Mouse (Mus musculus) spleen, adult 2 months (tissue): ENCODE data around the gene Steap2.

Experiments
- CTCF ChIP-seq: fragments of 200-500 bp; IDR thresholded peaks from 2 replicates; pipeline ENCODE4 v1.5.1; 2011; ENCODE audit warnings: mild to moderate bottlenecking, inconsistent platforms; ENCODE audit not compliant: insufficient read depth, insufficient read length, insufficient replicate concordance; ENCODE audit errors: extremely low read depth
- POLR2A ChIP-seq: fragments of 200-500 bp; IDR thresholded peaks from 2 replicates; pipeline ENCODE4 v1.6.1; 2011; ENCODE audit warnings: low read depth, low read length, inconsistent platforms

- TF ChIP-seq CTCF = no peak
- TF ChIP-seq POLR2A = no peak
Measured at GRCm38 (mm10) chr5:5695401-5695942, 1.1 kb upstream of the Steap2 start.
